In the genomic region with DNA sequence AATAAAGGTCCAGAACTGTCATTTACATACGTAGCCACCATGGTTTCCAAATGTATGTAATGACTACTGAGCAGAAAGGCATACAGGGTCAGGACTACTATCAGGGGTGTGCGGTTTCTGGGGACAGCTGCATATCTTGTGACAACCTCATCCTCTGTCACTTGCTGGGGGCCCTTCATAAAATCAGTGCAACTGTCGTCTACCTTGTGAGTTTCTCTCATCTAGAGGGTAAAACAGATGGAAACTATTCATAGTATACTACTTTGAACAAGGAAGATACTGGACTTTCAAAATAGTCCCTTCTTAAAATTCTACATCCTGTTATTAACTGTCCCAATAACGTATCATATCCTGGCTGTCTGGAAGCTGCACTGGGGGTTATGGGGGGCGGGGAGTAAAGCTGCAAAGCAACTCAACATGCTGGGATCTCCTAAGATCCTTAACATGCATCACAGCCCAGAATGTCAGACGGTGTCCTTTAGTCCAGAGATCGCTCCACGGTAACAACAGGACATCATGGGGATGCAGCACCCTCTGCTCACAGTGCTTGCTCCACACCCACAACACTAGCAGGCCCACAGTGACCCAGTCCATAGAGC, we compare ENCODE assay signal across 11 mouse cellular contexts. TPM values are rescaled to one million over a fixed set of nuclear protein-coding genes. Genes with fewer than 3 reads are reported as not detected.
DNase-seq lines count a peak whose midpoint lies in the region; ATAC-seq and TF ChIP-seq lines count a peak whose summit lies in the region.
"Had no signal": no experiment of that assay in that cellular context is flagged by ENCODE, and none has a peak within 500 bp of the region (broad histone marks: within the 10 kb centered on the region; RNA-seq: fewer than 3 reads in every experiment).

No protein-coding gene starts in this region.

- peaks cover 89% of the 10 kb centered on the region for H3K79me2 ChIP-seq in C2C12 (ENCODE audit: control insufficient read depth, insufficient read depth)

- no peak for TF ChIP-seq CTCF in C2C12 (IDR thresholded peaks at IDR 0.05; ENCODE audit: control insufficient read depth, insufficient read depth, insufficient read length)

- no peak for ATAC-seq in heart, embryonic 14.5 days (ENCODE audit: insufficient number of reproducible peaks, insufficient read depth, low FRiP score, low read depth)
- no peak for ATAC-seq in limb, embryonic 12.5 days (ENCODE audit: insufficient number of reproducible peaks, insufficient read depth, low FRiP score, low TSS enrichment, low read depth)

- intact Hi-C loops in heart, postnatal 36 days (cut with DNase I), result no loop called here

- peak overlapping the region; percentile 27 for H3K4me2 ChIP-seq in heart, embryonic 14.5 days (ENCODE audit: low read length)
- H3K4me2 ChIP-seq in limb, embryonic 12.5 days, result no peak overlapping the region
- H3K4me2 ChIP-seq: forebrain, embryonic 12.5 days; liver, embryonic 15.5 days had no signal

- H3K27me3 ChIP-seq in heart, embryonic 14.5 days (ENCODE audit: control insufficient read depth, insufficient read depth, low read length), result no peaks in the 10 kb centered on the region
- H3K27me3 ChIP-seq in limb, embryonic 12.5 days, result no peaks in the 10 kb centered on the region
- no peaks in the 10 kb centered on the region for H3K27me3 ChIP-seq in limb, embryonic 10.5 days (ENCODE audit: low read depth, poor library complexity, severe bottlenecking)
- no peaks in the 10 kb centered on the region for H3K27me3 ChIP-seq in C2C12 (ENCODE audit: control insufficient read depth, insufficient read depth, insufficient read length)
- H3K27me3 ChIP-seq in embryonic facial prominence, embryonic 10.5 days (replicated peaks; ENCODE audit: low read depth, poor library complexity, severe bottlenecking), result no peaks in the 10 kb centered on the region
- H3K27me3 ChIP-seq: forebrain, embryonic 12.5 days; liver, embryonic 15.5 days had no signal

- no peaks in the 10 kb centered on the region for H3K9me3 ChIP-seq in heart, embryonic 14.5 days (ENCODE audit: control insufficient read depth, low read length)
- no peaks in the 10 kb centered on the region for H3K9me3 ChIP-seq in limb, embryonic 12.5 days
- H3K9me3 ChIP-seq in limb, embryonic 10.5 days (replicated peaks), result no peaks in the 10 kb centered on the region
- no peaks in the 10 kb centered on the region for H3K9me3 ChIP-seq in embryonic facial prominence, embryonic 10.5 days
- H3K9me3 ChIP-seq: forebrain, embryonic 12.5 days; liver, embryonic 15.5 days had no signal

- 56% methylated on average over 8 of the region's 8 CpGs for WGBS in heart, embryonic 14.5 days
- WGBS in limb, embryonic 12.5 days, result 78% methylated on average over 8 of the region's 8 CpGs
- 84% methylated on average over 8 of the region's 8 CpGs for WGBS in limb, embryonic 10.5 days
- 85% methylated on average over 8 of the region's 8 CpGs for WGBS in embryonic facial prominence, embryonic 10.5 days

- H3K9ac ChIP-seq in heart, embryonic 14.5 days (ENCODE audit: low read length), result peak overlapping the region; percentile 69; the same call in 1 of the 2 replicates
- H3K9ac ChIP-seq in limb, embryonic 12.5 days (replicated peaks), result 0 out of 2 replicates have a peak overlapping the region, but pooled peaks have one; percentile 9
- H3K9ac ChIP-seq: forebrain, embryonic 12.5 days; liver, embryonic 15.5 days had no signal

- no peak overlapping the region for H3K4me3 ChIP-seq in heart, embryonic 14.5 days (ENCODE audit: control insufficient read depth in 1 of 2, insufficient read depth in 1 of 2, low read depth in 1 of 2, low read length in 2 of 2)
- H3K4me3 ChIP-seq in limb, embryonic 12.5 days (replicated peaks), result no peak overlapping the region
- no peak overlapping the region for H3K4me3 ChIP-seq in limb, embryonic 10.5 days
- H3K4me3 ChIP-seq in C2C12 (ENCODE audit: insufficient read depth, poor library complexity, severe bottlenecking), result no peak overlapping the region
- no peak overlapping the region for H3K4me3 ChIP-seq in embryonic facial prominence, embryonic 10.5 days
- H3K4me3 ChIP-seq: forebrain, embryonic 12.5 days; liver, embryonic 15.5 days had no signal

- H3ac ChIP-seq in C2C12 (ENCODE audit: control insufficient read depth, insufficient read length, low read depth), result no peak overlapping the region

- H3K4me1 ChIP-seq in heart, embryonic 14.5 days (ENCODE audit: control insufficient read depth in 2 of 2, insufficient read depth in 2 of 2, low read length in 2 of 2), result peaks cover 61 to 81% of the 10 kb centered on the region in 2 experiments
- peaks cover 62% of the 10 kb centered on the region for H3K4me1 ChIP-seq in limb, embryonic 12.5 days (replicated peaks)
- peaks cover 69% of the 10 kb centered on the region for H3K4me1 ChIP-seq in limb, embryonic 10.5 days
- peaks cover 74% of the 10 kb centered on the region for H3K4me1 ChIP-seq in embryonic facial prominence, embryonic 10.5 days

- no peaks in the 10 kb centered on the region for H3K36me3 ChIP-seq in heart, embryonic 14.5 days (ENCODE audit: control insufficient read depth, insufficient read depth, low read length)
- H3K36me3 ChIP-seq in limb, embryonic 12.5 days, result no peaks in the 10 kb centered on the region
- 0 out of 2 replicates have a peak, but pooled peaks cover 2% of the 10 kb centered on the region for H3K36me3 ChIP-seq in limb, embryonic 10.5 days
- H3K36me3 ChIP-seq in C2C12 (ENCODE audit: control insufficient read depth, insufficient read depth), result no peaks in the 10 kb centered on the region
- 0 out of 2 replicates have a peak, but pooled peaks cover 8% of the 10 kb centered on the region for H3K36me3 ChIP-seq in embryonic facial prominence, embryonic 10.5 days (replicated peaks)
- H3K36me3 ChIP-seq: forebrain, embryonic 12.5 days had no signal

- peak overlapping the region in 1 of 2 experiments; percentile 31; a peak in 1 of 4 replicates for H3K27ac ChIP-seq in heart, embryonic 14.5 days (replicated peaks in 1 of 2; ENCODE audit: control insufficient read depth in 1 of 2, insufficient read depth in 1 of 2, low read depth in 2 of 2, low read length in 2 of 2)
- H3K27ac ChIP-seq in limb, embryonic 12.5 days, result peak overlapping the region; percentile 62; the same call in 1 of the 2 replicates
- no peak overlapping the region for H3K27ac ChIP-seq in limb, embryonic 10.5 days
- 0 out of 2 replicates have a peak overlapping the region, but pooled peaks have one; percentile 26 for H3K27ac ChIP-seq in embryonic facial prominence, embryonic 10.5 days (replicated peaks)
- H3K27ac ChIP-seq: liver, embryonic 15.5 days had no signal

- peaks cover 84% of the 10 kb centered on the region for H3K79me3 ChIP-seq in C2C12 (ENCODE audit: low read depth)

- DNase-seq in heart, postnatal 36 days, result no peak
- DNase-seq in limb, embryonic 10.5 days (ENCODE audit: low spot score), result no peak
- DNase-seq in embryonic facial prominence, embryonic 10.5 days (ENCODE audit: low spot score), result no peak
- no peak for DNase-seq in spleen, postnatal 14 days (ENCODE audit: low spot score in 2 of 2)
- DNase-seq in layer of hippocampus, adult 8-10 months (ENCODE audit: low spot score in 2 of 2), result no peak
- DNase-seq: cerebellum, postnatal 10 days had no signal

TF ChIP-seq in C2C12, 6 proteins besides CTCF, POLR2A, EP300 and RAD21:
- TF ChIP-seq CEBPB (IDR thresholded peaks at IDR 0.05; ENCODE audit: low read depth) (no peak), FOSL1 (IDR thresholded peaks at IDR 0.05; ENCODE audit: insufficient read depth, low read length, poor library complexity, severe bottlenecking) (no peak), USF1 (IDR thresholded peaks at IDR 0.05; ENCODE audit: low read depth) (no peak), MAX (IDR thresholded peaks at IDR 0.05) (no peak), MYOD1 (IDR thresholded peaks at IDR 0.05; ENCODE audit: control insufficient read depth, insufficient read length, low read depth) (peak; percentile 41)

RNA-seq across cellular contexts. Expression of a gene that starts 51.7 kb away (rescaled TPM):
- polyA plus RNA-seq in heart, embryonic 14.5 days (2014; fragmentation: Nextera tagmentation; extraction: Ambion mirVana), result 16.2 TPM in 2 replicates
- total RNA-seq in heart, postnatal 36 days (2021), result 10 to 100 TPM; 53.3 to 56.8 TPM
- polyA plus RNA-seq in limb, embryonic 12.5 days (2016; fragmentation: Nextera tagmentation; extraction: Ambion mirVana), result 18.4 and 18.8 TPM in 2 replicates
- polyA plus RNA-seq in limb, embryonic 10.5 days (2016; fragmentation: Nextera tagmentation; extraction: Ambion mirVana), result 9.6 and 10.6 TPM in 2 replicates
- polyA plus RNA-seq in C2C12 (2012; fragmentation: generic; extraction: Trizol), result 45.2 TPM
- 8.5 and 10.7 TPM in 2 replicates for polyA plus RNA-seq in embryonic facial prominence, embryonic 10.5 days (2016; fragmentation: Nextera tagmentation; extraction: Ambion mirVana)
- 100 to 1,000 TPM; 122 to 130 (median 125) TPM for total RNA-seq in layer of hippocampus, adult 8-10 months (2022)
